Mouse (Mus musculus) bone marrow macrophage, adult 2 months (primary cell): ENCODE results near the gene Nupl2.

Experiments
- CTCF ChIP-seq: IDR thresholded peaks from 2 replicates; pipeline ENCODE4 v1.5.1; 2012; ENCODE audit warnings: low read depth, mild to moderate bottlenecking, low read length, moderate library complexity
- POLR2A ChIP-seq: IDR thresholded peaks from 2 replicates; pipeline ENCODE4 v1.6.1; 2012; ENCODE audit warnings: mild to moderate bottlenecking, low read depth, low read length, borderline replicate concordance

DNA sequence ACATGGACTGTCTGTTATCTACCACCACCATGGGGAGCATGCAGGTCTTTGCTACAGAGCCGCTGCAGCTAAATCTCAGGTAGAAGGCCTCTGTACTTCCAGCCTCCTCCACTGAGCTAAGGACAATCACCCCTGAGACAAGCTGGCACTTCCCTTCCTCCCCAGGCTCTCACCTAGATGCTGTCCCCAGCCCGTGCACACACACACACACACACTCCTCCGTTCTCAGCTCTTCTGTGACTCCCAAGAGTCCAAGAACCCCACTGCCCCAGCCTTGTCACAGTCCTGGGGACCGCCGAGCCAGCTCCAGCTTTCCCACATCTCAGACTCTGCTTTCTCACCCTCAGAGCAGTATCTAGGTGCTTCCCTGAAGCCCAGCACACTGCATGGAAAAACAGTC lies 19.2 kb downstream of the Nupl2 start:
- no peak for TF ChIP-seq CTCF
- no peak for TF ChIP-seq POLR2A
